Mouse (Mus musculus): Measurements from ENCODE around the gene Slc34a3. TPM values are rescaled to one million over a fixed set of nuclear protein-coding genes. Genes with fewer than 3 reads are reported as not detected.

Slc34a3 gene
- polyA plus RNA-seq, 1 experiment: 0.06 TPM

GRCm38 (mm10) chr2:25180973-25181890 is 52.9 kb downstream of the Slc34a3 start:
- Histone ChIP-seq H3K4me3 (ENCODE audit: extremely low read depth, insufficient read depth, insufficient read length) (peak overlapping the region; percentile 54), H3K36me3 (ENCODE audit: control insufficient read depth, insufficient read depth, low read length) (no peaks in the 10 kb centered on the region), H3K27ac (ENCODE audit: insufficient read depth, low read length) (peak overlapping the region; percentile 42), H3K27me3 (ENCODE audit: control insufficient read depth, insufficient read depth, low read length) (peaks cover 3% of the 10 kb centered on the region; the same call in 1 of the 2 replicates), H3K4me1 (ENCODE audit: control insufficient read depth, insufficient read depth, insufficient read length) (peaks cover 17% of the 10 kb centered on the region)
- under 1% methylated on average over 100 of the region's 100 CpGs for WGBS
- TF ChIP-seq CTCF (IDR thresholded peaks at IDR 0.05; ENCODE audit: extremely low read depth, insufficient read depth, insufficient read length, insufficient replicate concordance) (no peak), POLR2A (IDR thresholded peaks at IDR 0.05; ENCODE audit: low read depth, low read length) (no peak)
- peak in 1 of 2 experiments; percentile 52 for DNase-seq (ENCODE audit: low read depth in 1 of 2, low spot score in 2 of 2)

GRCm38 (mm10) chr2:25180478-25180903 is 53.7 kb downstream of the Slc34a3 start, which contains the start of gene Nrarp:
Gene Nrarp, plus strand, starts transcription at chr2:25180758.
- Histone ChIP-seq H3K4me3 (ENCODE audit: extremely low read depth, insufficient read depth, insufficient read length) (peak within 1 kb of the TSS; percentile 54), H3K4me1 (ENCODE audit: control insufficient read depth, insufficient read depth, insufficient read length) (peaks cover 15% of the 10 kb centered on the region), H3K27me3 (ENCODE audit: control insufficient read depth, insufficient read depth, low read length) (no peaks in the 10 kb centered on the region), H3K27ac (ENCODE audit: insufficient read depth, low read length) (peak within 1 kb of the TSS; percentile 42), H3K36me3 (ENCODE audit: control insufficient read depth, insufficient read depth, low read length) (no peaks in the 10 kb centered on the region)
- TF ChIP-seq POLR2A (IDR thresholded peaks at IDR 0.05; ENCODE audit: low read depth, low read length): peak; percentile 64
- TF ChIP-seq CTCF (IDR thresholded peaks at IDR 0.05; ENCODE audit: extremely low read depth, insufficient read depth, insufficient read length, insufficient replicate concordance): no peak
- under 1% methylated on average over 35 of the region's 35 CpGs for WGBS
- peak; percentile 77 to 93 for DNase-seq (ENCODE audit: low read depth in 1 of 2, low spot score in 2 of 2)

- 74% methylated on average over 15 of the region's 15 CpGs for WGBS
- H3K36me3 ChIP-seq (ENCODE audit: control insufficient read depth, insufficient read depth, low read length): no peaks in the 10 kb centered on the region
- TF ChIP-seq CTCF (IDR thresholded peaks at IDR 0.05; ENCODE audit: extremely low read depth, insufficient read depth, insufficient read length, insufficient replicate concordance): no peak
- H3K27me3 ChIP-seq (ENCODE audit: control insufficient read depth, insufficient read depth, low read length): no peaks in the 10 kb centered on the region
- peaks cover 15% of the 10 kb centered on the region; the same call in 1 of the 2 replicates for H3K4me1 ChIP-seq (ENCODE audit: control insufficient read depth, insufficient read depth, insufficient read length)
- no peak for DNase-seq (ENCODE audit: low read depth in 1 of 2, low spot score in 2 of 2)
- no peak overlapping the region for H3K27ac ChIP-seq (ENCODE audit: insufficient read depth, low read length)
- H3K4me3 ChIP-seq (ENCODE audit: extremely low read depth, insufficient read depth, insufficient read length): no peak overlapping the region
Measured at GRCm38 (mm10) chr2:25179566-25180217, 54.5 kb downstream of the Slc34a3 start.

Other genes starting within 250 kb of the Slc34a3 start
- 43.0 and 81.9 TPM in 2 replicates for gene Nsmf, start 180.0 kb downstream of the Slc34a3 start, polyA plus RNA-seq (2012; rRNA removed)
- gene Entpd8, start 154.1 kb downstream of the Slc34a3 start, polyA plus RNA-seq (2012; rRNA removed): 0.05 and 0.14 TPM in 2 replicates
- gene Noxa1, start 139.2 kb downstream of the Slc34a3 start, polyA plus RNA-seq (2012; rRNA removed): 0.21 and 0.25 TPM in 2 replicates
- 8.0 and 13.8 TPM in 2 replicates for gene Nrarp, start 53.6 kb downstream of the Slc34a3 start, polyA plus RNA-seq (2012; rRNA removed)
- 77.5 and 104 TPM in 2 replicates for gene Tor4a, start 37.5 kb downstream of the Slc34a3 start, polyA plus RNA-seq (2012; rRNA removed)
- gene Nelfb, start 22.9 kb downstream of the Slc34a3 start, polyA plus RNA-seq (2012; rRNA removed): 61.6 and 68.1 TPM in 2 replicates
- 0.05 TPM in 1 of 2 replicates, not detected in the other for gene Stpg3, start 19.7 kb downstream of the Slc34a3 start, polyA plus RNA-seq (2012; rRNA removed)
- gene Fam166a, start 15.6 kb downstream of the Slc34a3 start, polyA plus RNA-seq (2012; rRNA removed): 0.11 and 0.16 TPM in 2 replicates
- gene Tubb4b, start 9.7 kb downstream of the Slc34a3 start, polyA plus RNA-seq (2012; rRNA removed): 222 and 307 TPM in 2 replicates
- not detected in 2 replicates for gene Rnf224, start 2.4 kb upstream of the Slc34a3 start, polyA plus RNA-seq (2012; rRNA removed)
- gene Rnf208, start 7.9 kb upstream of the Slc34a3 start, polyA plus RNA-seq (2012; rRNA removed): 1.8 and 2.1 TPM in 2 replicates
- gene Cysrt1, start 8.1 kb upstream of the Slc34a3 start, polyA plus RNA-seq (2012; rRNA removed): not detected in 2 replicates
- 21.0 and 25.2 TPM in 2 replicates for gene AL732309.1, start 12.5 kb upstream of the Slc34a3 start, polyA plus RNA-seq (2012; rRNA removed)
- 44.4 and 60.5 TPM in 2 replicates for gene Tmem203, start 21.1 kb upstream of the Slc34a3 start, polyA plus RNA-seq (2012; rRNA removed)
- 17.1 and 23.5 TPM in 2 replicates for gene Tprn, start 28.3 kb upstream of the Slc34a3 start, polyA plus RNA-seq (2012; rRNA removed)
- gene Ssna1, start 38.1 kb upstream of the Slc34a3 start, polyA plus RNA-seq (2012; rRNA removed): 45.5 and 67.8 TPM in 2 replicates
- gene Anapc2, start 38.1 kb upstream of the Slc34a3 start, polyA plus RNA-seq (2012; rRNA removed): 55.7 and 68.8 TPM in 2 replicates
- not detected in 2 replicates for gene Tmem210, start 53.8 kb upstream of the Slc34a3 start, polyA plus RNA-seq (2012; rRNA removed)
- 0.28 and 0.77 TPM in 2 replicates for gene Lrrc26, start 55.6 kb upstream of the Slc34a3 start, polyA plus RNA-seq (2012; rRNA removed)
- gene Grin1, start 84.8 kb upstream of the Slc34a3 start, polyA plus RNA-seq (2012; rRNA removed): 0.04 and 0.26 TPM in 2 replicates
- gene Man1b1, start 98.0 kb upstream of the Slc34a3 start, polyA plus RNA-seq (2012; rRNA removed): 11.4 and 14.6 TPM in 2 replicates
- gene Dpp7, start 122.0 kb upstream of the Slc34a3 start, polyA plus RNA-seq (2012; rRNA removed): 35.1 and 41.8 TPM in 2 replicates
- gene Uap1l1, start 131.3 kb upstream of the Slc34a3 start, polyA plus RNA-seq (2012; rRNA removed): 28.4 and 55.4 TPM in 2 replicates
- 6.7 and 9.4 TPM in 2 replicates for gene Sapcd2, start 138.0 kb upstream of the Slc34a3 start, polyA plus RNA-seq (2012; rRNA removed)
- 5.0 and 5.9 TPM in 2 replicates for gene Entpd2, start 161.5 kb upstream of the Slc34a3 start, polyA plus RNA-seq (2012; rRNA removed)
- 31.0 and 36.5 TPM in 2 replicates for gene Npdc1, start 165.0 kb upstream of the Slc34a3 start, polyA plus RNA-seq (2012; rRNA removed)
- gene Fut7, start 188.9 kb upstream of the Slc34a3 start, polyA plus RNA-seq (2012; rRNA removed): 2.4 and 3.7 TPM in 2 replicates
- 61.1 and 67.6 TPM in 2 replicates for gene Abca2, start 194.3 kb upstream of the Slc34a3 start, polyA plus RNA-seq (2012; rRNA removed)
- gene Clic3, start 222.5 kb upstream of the Slc34a3 start, polyA plus RNA-seq (2012; rRNA removed): 2.5 and 3.1 TPM in 2 replicates
- gene Paxx, start 226.7 kb upstream of the Slc34a3 start, polyA plus RNA-seq (2012; rRNA removed): 68.7 and 86.4 TPM in 2 replicates
- gene Ptgds, start 235.7 kb upstream of the Slc34a3 start, polyA plus RNA-seq (2012; rRNA removed): 0.27 and 7.8 TPM in 2 replicates